Mouse (Mus musculus) intestine, embryonic 16.5 days (tissue): ENCODE data around the gene Tmem39b. TPM values are rescaled to one million over a fixed set of nuclear protein-coding genes. Genes with fewer than 3 reads are reported as not detected.
A peak's percentile ranks its signal among the peaks of the same experiment; 100 is the strongest.

Experiments
- ATAC-seq: fragments of 200-750 bp; cut with Nextera tagmentation; 2 replicates; pipeline ENCODE4 v1.8.0; 2017; ENCODE audit warnings: moderate TSS enrichment, moderate library complexity
- H3K27ac ChIP-seq: fragments of 300-500 bp; sonication (generic); 2 replicates; pipeline ENCODE4 v1.5.1; 2014; ENCODE audit warnings: mild to moderate bottlenecking, low read length
- H3K27me3 ChIP-seq: fragments of 300-500 bp; sonication (generic); replicated peaks from 2 replicates; pipeline ENCODE4 v1.6.1; 2014; ENCODE audit warnings: low read length, control low read depth, mixed read lengths; ENCODE audit not compliant: control insufficient read depth, insufficient read depth
- H3K36me3 ChIP-seq: fragments of 300-500 bp; sonication (generic); 2 replicates; pipeline ENCODE4 v1.6.1; 2014; ENCODE audit warnings: low read length, control low read depth; ENCODE audit not compliant: control insufficient read depth, insufficient read depth
- H3K4me1 ChIP-seq: fragments of 300-500 bp; sonication (generic); 2 replicates; pipeline ENCODE4 v1.6.1; 2014; ENCODE audit warnings: low read length, control low read depth, mixed read lengths; ENCODE audit not compliant: control insufficient read depth, insufficient read depth
- H3K4me2 ChIP-seq: fragments of 300-500 bp; sonication (generic); 2 replicates; pipeline ENCODE4 v1.6.1; 2014; ENCODE audit warnings: low read depth, low read length, control low read depth
- H3K4me3 ChIP-seq: fragments of 300-500 bp; sonication (generic); 2 replicates; pipeline ENCODE4 v1.5.1; 2014; ENCODE audit warnings: mild to moderate bottlenecking, low read length
- H3K9ac ChIP-seq: fragments of 300-500 bp; sonication (generic); 2 replicates; pipeline ENCODE4 v1.6.1; 2014; ENCODE audit warnings: low read depth, low read length
- H3K9me3 ChIP-seq: fragments of 300-500 bp; sonication (generic); 2 replicates; pipeline ENCODE4 v1.6.1; 2016; ENCODE audit warnings: low read length, control low read depth; ENCODE audit not compliant: control insufficient read depth
- WGBS: fragments of 180-500 bp; shearing (Covaris S2); extraction: QIAGEN DNeasy Blood & Tissue Kit; methylation state at CpG from one replicate; pipeline ENCODE4 v1.1.7; 2014; 5-methylcytosine and 5-hydroxymethylcytosine counted together
- polyA plus RNA-seq: library from polyadenylated mRNA; unstranded; fragments of >200 nt; fragmentation: Nextera tagmentation; extraction: Ambion mirVana; gene quantifications from 2 replicates; pipeline ENCODE4 v1.2.1, GENCODE M21; 2015

Tmem39b gene
- polyA plus RNA-seq, 1 experiment from 2014 or later, result 10.6 TPM

DNA sequence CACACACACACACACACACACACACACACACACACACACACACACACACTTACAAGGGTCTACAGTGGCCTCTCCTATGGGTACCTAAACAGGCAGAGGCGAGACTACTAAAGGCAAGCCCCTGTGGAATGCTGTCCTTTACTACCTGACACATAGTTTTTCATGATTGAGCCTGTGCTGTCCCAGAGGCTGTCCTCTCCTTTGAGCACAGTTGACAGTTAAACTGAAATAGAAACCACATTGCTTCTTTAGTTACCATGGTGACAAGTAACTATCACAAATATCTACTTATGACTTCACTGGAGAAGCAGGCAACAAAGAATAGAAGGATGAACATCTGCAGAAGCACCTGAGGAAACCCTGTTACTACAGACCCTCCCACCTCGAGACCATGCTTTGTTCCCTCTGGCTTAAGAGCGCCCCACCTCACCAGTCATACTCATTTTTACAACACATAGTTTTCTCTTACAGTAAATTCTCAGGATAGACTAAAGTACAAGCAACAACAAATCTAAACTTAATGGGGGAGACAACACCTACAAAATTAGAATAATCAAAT, 34.3 kb downstream of the Tmem39b start:
- H3K27ac ChIP-seq, result no peak overlapping the region
- H3K4me3 ChIP-seq, result no peak overlapping the region
- no peak overlapping the region for H3K9ac ChIP-seq
- H3K27me3 ChIP-seq, result no peaks in the 10 kb centered on the region
- H3K9me3 ChIP-seq, result no peaks in the 10 kb centered on the region
- no peak for ATAC-seq
- WGBS, result 78% methylated on average over 3 of the region's 3 CpGs
- H3K36me3 ChIP-seq, result peaks cover 8% of the 10 kb centered on the region
- H3K4me2 ChIP-seq, result no peak overlapping the region
- H3K4me1 ChIP-seq, result no peaks in the 10 kb centered on the region; the same call in 1 of the 2 replicates

DNA sequence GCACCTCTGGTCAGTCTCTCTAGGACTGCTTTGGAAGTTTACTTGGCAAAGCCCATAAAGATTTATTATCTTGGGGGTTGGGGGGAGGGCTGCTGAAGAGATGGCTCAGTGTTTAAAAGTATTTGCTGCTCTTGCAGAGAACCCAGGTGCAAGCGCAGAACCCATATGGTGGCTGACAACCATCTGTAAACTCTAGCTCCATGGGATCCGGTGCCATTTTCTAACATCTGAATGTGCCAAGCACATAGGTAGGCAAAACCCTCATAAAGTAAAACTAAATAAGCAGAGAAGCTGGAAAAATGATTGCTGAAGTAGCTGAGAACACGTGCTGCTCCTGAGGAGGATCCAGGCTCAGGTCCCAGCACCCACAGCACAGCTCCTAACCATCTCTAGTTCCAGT, 35.1 kb downstream of the Tmem39b start:
- H3K4me1 ChIP-seq, result no peaks in the 10 kb centered on the region; the same call in 1 of the 2 replicates
- H3K27me3 ChIP-seq, result no peaks in the 10 kb centered on the region
- no peak overlapping the region for H3K4me2 ChIP-seq
- WGBS, result 54% methylated on average over 3 of the region's 3 CpGs
- no peaks in the 10 kb centered on the region for H3K9me3 ChIP-seq
- H3K9ac ChIP-seq, result no peak overlapping the region
- no peak overlapping the region for H3K27ac ChIP-seq
- ATAC-seq, result no peak
- H3K36me3 ChIP-seq, result peaks cover 8% of the 10 kb centered on the region
- no peak overlapping the region for H3K4me3 ChIP-seq

DNA sequence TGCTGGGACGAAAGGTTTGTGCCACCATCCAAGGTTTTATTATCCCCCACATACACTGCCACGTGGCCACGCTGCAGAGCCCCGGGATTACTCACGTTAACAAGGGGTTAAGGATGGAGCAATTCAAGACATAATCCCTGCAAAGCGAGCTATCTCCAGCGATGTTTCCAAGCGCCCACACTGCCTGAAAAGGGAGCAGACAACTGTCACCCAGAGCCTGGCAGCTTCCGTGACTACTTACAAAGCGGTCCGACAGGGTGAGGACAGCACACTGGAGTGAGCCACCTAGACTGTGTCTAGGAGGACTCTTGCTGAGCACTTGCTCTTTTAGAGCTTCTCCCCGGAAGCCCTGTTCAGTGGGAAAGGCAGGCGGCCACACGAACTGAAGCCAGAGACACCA, 41.9 kb downstream of the Tmem39b start:
- Histone ChIP-seq H3K9ac (no peak overlapping the region), H3K27ac (no peak overlapping the region), H3K4me1 (no peaks in the 10 kb centered on the region), H3K4me2 (no peak overlapping the region), H3K27me3 (no peaks in the 10 kb centered on the region), H3K9me3 (no peaks in the 10 kb centered on the region), H3K4me3 (no peak overlapping the region), H3K36me3 (peaks cover 14% of the 10 kb centered on the region)
- no peak for ATAC-seq
- 87% methylated on average over 14 of the region's 14 CpGs for WGBS

DNA sequence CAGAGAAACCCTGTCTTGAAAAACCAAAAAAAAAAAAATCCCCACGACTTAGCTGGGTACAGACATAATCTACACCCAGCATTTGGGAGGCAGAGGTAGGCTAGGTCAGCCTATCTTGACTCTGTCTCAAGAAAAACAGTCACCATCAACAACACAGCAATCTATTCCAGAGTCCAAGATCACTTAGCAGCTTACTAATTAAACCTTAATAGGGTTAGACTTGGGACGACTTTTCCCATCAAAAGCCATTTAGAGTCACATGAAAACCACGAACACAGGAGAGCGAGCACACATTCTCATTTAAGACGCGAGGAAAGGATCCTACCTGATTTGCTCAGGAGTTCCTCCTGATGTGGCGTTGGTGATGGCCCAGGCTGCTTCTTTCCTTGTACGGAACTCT, 46.3 kb downstream of the Tmem39b start:
- no peaks in the 10 kb centered on the region for H3K9me3 ChIP-seq
- no peak for ATAC-seq
- H3K9ac ChIP-seq, result no peak overlapping the region
- H3K36me3 ChIP-seq, result peaks cover 13% of the 10 kb centered on the region
- H3K27me3 ChIP-seq, result no peaks in the 10 kb centered on the region
- no peak overlapping the region for H3K27ac ChIP-seq
- no peak overlapping the region for H3K4me2 ChIP-seq
- H3K4me3 ChIP-seq, result no peak overlapping the region
- H3K4me1 ChIP-seq, result no peaks in the 10 kb centered on the region
- 91% methylated on average over 8 of the region's 8 CpGs for WGBS

- Histone ChIP-seq H3K27me3 (no peaks in the 10 kb centered on the region), H3K9me3 (no peaks in the 10 kb centered on the region)
- 74% methylated on average over 1 of the region's 1 CpGs for WGBS
Observed at GRCm38 (mm10) chr4:129648656-129649055, 48.0 kb downstream of the Tmem39b start.

DNA sequence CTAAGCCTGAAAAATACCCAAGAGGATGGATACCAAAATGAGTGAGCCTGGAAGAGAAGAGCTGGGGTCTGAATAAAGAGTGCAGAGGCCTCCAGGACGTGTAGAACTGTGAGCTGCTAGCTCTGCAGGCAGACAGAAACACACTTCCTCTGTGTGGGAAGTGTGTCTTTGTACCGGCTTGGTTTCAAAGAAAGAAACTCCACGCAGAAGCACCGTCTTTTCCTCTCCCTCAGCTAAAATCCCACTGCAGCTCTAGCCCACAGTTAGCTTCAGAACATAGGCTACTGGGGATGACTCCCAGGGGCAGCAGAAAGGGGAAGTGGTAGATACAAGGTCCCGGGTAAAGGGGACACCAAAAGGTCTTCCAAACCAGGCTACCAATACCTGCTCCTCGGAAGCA, 51.4 kb downstream of the Tmem39b start:
- Histone ChIP-seq H3K4me3 (no peak overlapping the region), H3K9me3 (no peaks in the 10 kb centered on the region), H3K9ac (no peak overlapping the region), H3K4me2 (no peak overlapping the region), H3K27ac (no peak overlapping the region), H3K36me3 (peaks cover 2% of the 10 kb centered on the region), H3K27me3 (no peaks in the 10 kb centered on the region), H3K4me1 (no peaks in the 10 kb centered on the region)
- WGBS, result 94% methylated on average over 6 of the region's 6 CpGs
- ATAC-seq, result no peak

More at GRCm38 (mm10) chr4:129648656-129649055, 48.0 kb downstream of the Tmem39b start:
- no peak for ATAC-seq
- Histone ChIP-seq H3K4me1 (no peaks in the 10 kb centered on the region), H3K4me2 (no peak overlapping the region), H3K4me3 (no peak overlapping the region), H3K9ac (no peak overlapping the region), H3K36me3 (peaks cover 10% of the 10 kb centered on the region), H3K27ac (no peak overlapping the region)

DNA sequence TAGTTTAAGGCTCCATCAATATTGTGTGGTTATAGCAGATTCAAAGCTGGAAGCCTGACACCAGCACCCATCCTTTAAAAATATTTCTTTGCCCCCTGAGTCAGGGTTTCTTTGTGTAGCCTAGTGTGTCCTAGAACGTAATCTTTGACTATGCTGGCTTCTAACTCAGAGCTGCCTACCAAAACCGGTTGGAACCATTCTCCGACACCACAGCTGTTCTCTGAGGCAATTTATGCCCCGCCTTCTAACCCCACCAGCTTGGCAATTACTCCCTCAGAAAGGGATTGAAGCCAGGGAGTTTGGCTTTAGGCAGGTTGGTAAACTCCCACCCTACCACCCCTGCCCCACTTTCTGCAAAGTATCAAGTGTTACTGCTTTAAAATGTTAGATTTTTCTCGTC, 54.9 kb downstream of the Tmem39b start:
- Histone ChIP-seq H3K36me3 (peaks cover 12% of the 10 kb centered on the region; the same call in 1 of the 2 replicates), H3K27me3 (no peaks in the 10 kb centered on the region), H3K4me3 (no peak overlapping the region), H3K4me1 (peaks cover 13% of the 10 kb centered on the region), H3K27ac (no peak overlapping the region), H3K9ac (no peak overlapping the region), H3K9me3 (no peaks in the 10 kb centered on the region), H3K4me2 (peak overlapping the region; percentile 10; the same call in 1 of the 2 replicates)
- ATAC-seq, result no peak
- 46% methylated on average over 5 of the region's 5 CpGs for WGBS

GRCm38 (mm10) chr4:129640638-129641467, 55.8 kb downstream of the Tmem39b start, which contains the start of gene Txlna:
Gene Txlna, minus strand, starts transcription at chr4:129641065.
- Histone ChIP-seq H3K9ac (peak within 1 kb of the TSS; percentile 81), H3K27ac (peak within 1 kb of the TSS; percentile 92), H3K9me3 (no peaks in the 10 kb centered on the region), H3K4me2 (peak within 1 kb of the TSS; percentile 68), H3K36me3 (peaks cover 15% of the 10 kb centered on the region), H3K4me3 (peak within 1 kb of the TSS; percentile 62), H3K27me3 (no peaks in the 10 kb centered on the region), H3K4me1 (peaks cover 13% of the 10 kb centered on the region)
- peak; percentile 96 for ATAC-seq
- WGBS, result under 1% methylated on average over 60 of the region's 60 CpGs

GRCm38 (mm10) chr4:129640101-129640637, 56.5 kb downstream of the Tmem39b start:
- Histone ChIP-seq H3K27me3 (no peaks in the 10 kb centered on the region), H3K4me1 (peaks cover 13% of the 10 kb centered on the region), H3K9ac (peak overlapping the region; percentile 81), H3K4me2 (peak overlapping the region; percentile 68), H3K36me3 (peaks cover 17% of the 10 kb centered on the region), H3K4me3 (peak overlapping the region; percentile 62), H3K27ac (peak overlapping the region; percentile 92), H3K9me3 (no peaks in the 10 kb centered on the region)
- ATAC-seq, result peak; percentile 44
- WGBS, result 1% methylated on average over 17 of the region's 17 CpGs
